Mouse (Mus musculus) heart, embryonic 14.5 days (tissue): ENCODE results near the gene Fpgs. TPM values are rescaled to one million over a fixed set of nuclear protein-coding genes. Genes with fewer than 3 reads are reported as not detected.
A peak's percentile ranks its signal among the peaks of the same experiment; 100 is the strongest.

Experiments used
- ATAC-seq: fragments of 200-750 bp; cut with Nextera tagmentation; 2 replicates; pipeline ENCODE4 v1.8.0; 2017; ENCODE audit warnings: low read depth, moderate TSS enrichment; ENCODE audit not compliant: insufficient number of reproducible peaks, insufficient read depth, low FRiP score
- H3K27ac ChIP-seq, 2 experiments: fragments of 200-500 bp in 1 of 2; fragments of 300-500 bp in 1 of 2; sonication (generic) in 1 of 2; replicated peaks in 1 of 2; 2 replicates each; pipeline ENCODE4 v1.5.1; 2012 to 2014; ENCODE audit warnings: low read depth in 2 of 2, low read length in 2 of 2, control low read depth in 1 of 2, mild to moderate bottlenecking in 1 of 2, mixed read lengths in 1 of 2; ENCODE audit not compliant: control insufficient read depth in 1 of 2, insufficient read depth in 1 of 2
- H3K27me3 ChIP-seq: fragments of 300-500 bp; sonication (generic); 2 replicates; pipeline ENCODE4 v1.6.1; 2014; ENCODE audit warnings: mild to moderate bottlenecking, low read length, control low read depth; ENCODE audit not compliant: control insufficient read depth, insufficient read depth
- H3K36me3 ChIP-seq: fragments of 300-500 bp; sonication (generic); 2 replicates; pipeline ENCODE4 v1.6.1; 2014; ENCODE audit warnings: mild to moderate bottlenecking, control low read depth, low read length, mixed read lengths; ENCODE audit not compliant: control insufficient read depth, insufficient read depth
- H3K4me1 ChIP-seq, 2 experiments: fragments of 200-500 bp in 1 of 2; fragments of 300-500 bp in 1 of 2; sonication (generic) in 1 of 2; 2 replicates each; pipeline ENCODE4 v1.6.1; 2012 to 2014; ENCODE audit warnings: low read length in 2 of 2, control low read depth in 1 of 2, mixed read lengths in 1 of 2; ENCODE audit not compliant: control insufficient read depth in 2 of 2, insufficient read depth in 2 of 2
- H3K4me2 ChIP-seq: fragments of 300-500 bp; sonication (generic); 2 replicates; pipeline ENCODE4 v1.6.1; 2014; ENCODE audit warnings: mild to moderate bottlenecking, low read length
- H3K4me3 ChIP-seq, 2 experiments: fragments of 200-500 bp in 1 of 2; fragments of 300-500 bp in 1 of 2; sonication (generic) in 1 of 2; 2 replicates each; pipeline ENCODE4 v1.5.1; 2012 to 2014; ENCODE audit warnings: low read length in 2 of 2, mild to moderate bottlenecking in 2 of 2, control low read depth in 1 of 2, low read depth in 1 of 2, moderate library complexity in 1 of 2; ENCODE audit not compliant: control insufficient read depth in 1 of 2, insufficient read depth in 1 of 2
- H3K9ac ChIP-seq: fragments of 300-500 bp; sonication (generic); 2 replicates; pipeline ENCODE4 v1.6.1; 2014; ENCODE audit warnings: mild to moderate bottlenecking, low read length
- H3K9me3 ChIP-seq: fragments of 300-500 bp; sonication (generic); 2 replicates; pipeline ENCODE4 v1.6.1; 2016; ENCODE audit warnings: low read length, control low read depth; ENCODE audit not compliant: control insufficient read depth
- WGBS: fragments of 180-500 bp; shearing (Covaris S2); extraction: QIAGEN DNeasy Blood & Tissue Kit; methylation state at CpG from one replicate; pipeline ENCODE4 v1.1.7; 2014; 5-methylcytosine and 5-hydroxymethylcytosine counted together
- polyA plus RNA-seq: library from polyadenylated mRNA; unstranded; fragments of >200 nt; fragmentation: Nextera tagmentation; extraction: Ambion mirVana; gene quantifications from 2 replicates; pipeline ENCODE4 v1.2.1, GENCODE M21; 2014

Gene Fpgs
- polyA plus RNA-seq, 1 experiment from 2014 or later, result 12.2 TPM

DNA sequence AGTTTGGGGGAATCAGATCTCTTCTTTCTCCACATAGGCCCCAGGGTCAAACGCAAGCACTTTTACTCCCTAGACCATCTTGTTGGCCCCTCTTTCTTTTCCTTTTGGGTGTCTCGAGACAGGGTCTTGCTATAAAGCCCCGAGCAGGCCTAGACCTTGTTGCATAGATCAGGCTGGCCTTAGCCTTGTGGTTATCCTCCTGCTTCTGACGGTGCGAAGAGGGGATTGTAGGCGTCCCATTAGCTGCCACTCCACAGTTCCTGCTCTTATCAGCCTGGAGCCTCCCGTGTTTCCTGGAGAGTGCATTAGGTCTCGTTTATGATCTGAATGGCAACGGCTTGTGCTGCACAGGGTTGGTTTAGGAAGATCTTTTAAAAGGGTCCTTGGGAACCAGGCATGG is 59.9 kb downstream of the Fpgs start:
- Histone ChIP-seq H3K4me1 (peaks cover 37 to 44% of the 10 kb centered on the region in 2 experiments), H3K27ac (peak overlapping the region in 1 of 2 experiments; percentile 90; a peak in 2 of 4 replicates)
- 42% methylated on average over 9 of the region's 9 CpGs for WGBS

DNA sequence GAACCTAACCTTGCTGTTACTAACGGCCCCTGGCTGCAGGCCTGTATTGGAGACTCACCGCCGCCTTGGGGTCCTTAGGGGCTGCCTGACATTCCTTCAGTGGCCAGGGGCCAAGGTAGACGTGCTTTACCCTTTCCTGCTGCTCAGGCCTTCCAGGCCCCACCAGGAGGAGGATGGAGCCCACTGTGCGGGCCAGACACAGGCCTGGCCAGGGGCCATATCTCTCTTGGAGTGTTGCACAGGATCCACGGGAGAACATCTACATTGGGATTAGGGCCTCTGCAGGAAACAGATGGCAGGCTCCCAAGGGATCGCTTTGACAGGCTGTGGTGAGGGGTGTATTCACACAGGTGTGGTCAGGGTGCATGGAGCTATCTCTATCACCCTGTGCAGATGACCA is 61.1 kb downstream of the Fpgs start:
- Histone ChIP-seq H3K4me2 (no peak overlapping the region), H3K9ac (no peak overlapping the region; the same call in 1 of the 2 replicates), H3K27ac (peak overlapping the region; percentile 53 to 67), H3K4me3 (no peak overlapping the region), H3K36me3 (no peaks in the 10 kb centered on the region), H3K4me1 (peaks cover 41 to 49% of the 10 kb centered on the region in 2 experiments), H3K27me3 (no peaks in the 10 kb centered on the region), H3K9me3 (no peaks in the 10 kb centered on the region)
- peak; percentile 54 for ATAC-seq
- WGBS, result 22% methylated on average over 7 of the region's 7 CpGs

More for the DNA sequence above, 59.9 kb downstream of the Fpgs start:
- Histone ChIP-seq H3K27me3 (no peaks in the 10 kb centered on the region), H3K9ac (no peak overlapping the region), H3K4me2 (no peak overlapping the region), H3K36me3 (peaks cover 4% of the 10 kb centered on the region; the same call in 1 of the 2 replicates), H3K9me3 (no peaks in the 10 kb centered on the region), H3K4me3 (no peak overlapping the region)
- ATAC-seq, result no peak

DNA sequence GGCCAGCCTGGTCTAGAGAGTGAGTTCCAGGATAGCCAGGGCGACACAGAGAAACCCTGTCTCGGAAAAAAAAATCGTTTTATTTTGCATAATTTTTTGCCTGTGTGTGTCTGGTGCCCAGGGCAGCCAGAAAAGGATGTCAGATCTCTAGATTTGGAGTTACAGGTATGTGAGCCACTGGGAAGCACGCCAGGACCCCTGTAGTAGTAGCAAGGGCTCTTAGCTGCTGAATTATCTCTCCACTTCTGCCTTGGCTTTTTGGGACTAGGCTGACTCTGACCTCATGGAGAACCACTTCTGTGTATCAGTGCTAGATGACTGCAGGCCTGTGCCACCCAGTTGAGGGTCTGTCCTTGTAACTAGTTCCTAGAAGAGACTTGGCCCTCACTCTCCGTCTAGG is 62.1 kb downstream of the Fpgs start:
- no peak for ATAC-seq
- WGBS, result 72% methylated on average over 5 of the region's 5 CpGs
- Histone ChIP-seq H3K36me3 (peaks cover under 1% of the 10 kb centered on the region; the same call in 1 of the 2 replicates), H3K27me3 (no peaks in the 10 kb centered on the region), H3K9ac (no peak overlapping the region), H3K4me2 (no peak overlapping the region), H3K4me3 (no peak overlapping the region), H3K4me1 (peaks cover 43 to 54% of the 10 kb centered on the region in 2 experiments), H3K9me3 (no peaks in the 10 kb centered on the region), H3K27ac (peak overlapping the region; percentile 53 to 67; a peak in 3 of 4 replicates)

DNA sequence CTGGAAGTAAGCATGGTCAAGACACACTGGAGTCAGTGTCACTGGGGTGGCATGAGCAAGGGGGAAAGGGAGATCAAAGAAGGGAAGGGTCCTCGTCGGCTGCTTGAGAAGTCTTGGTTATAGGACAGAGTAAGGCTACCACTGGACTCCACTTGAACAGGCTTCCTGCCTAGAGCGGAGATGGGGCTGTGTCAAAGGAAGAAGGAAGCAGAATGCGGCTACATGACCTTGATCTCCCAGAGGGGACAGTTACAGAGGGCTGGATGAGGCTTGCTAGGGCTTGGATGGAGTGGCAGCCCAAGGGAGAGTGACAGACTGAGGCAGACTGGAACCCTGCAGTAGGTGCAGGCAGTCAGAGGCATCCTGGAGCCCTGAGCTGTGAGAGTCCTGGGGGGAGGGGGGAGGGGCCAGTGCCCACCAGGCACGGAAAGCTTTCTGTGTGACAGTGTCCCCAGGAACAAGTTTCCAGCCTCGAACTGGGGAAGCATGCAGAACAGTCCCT is 63.3 kb downstream of the Fpgs start:
- Histone ChIP-seq H3K9ac (no peak overlapping the region), H3K4me1 (peaks cover 43 to 50% of the 10 kb centered on the region in 2 experiments)
- WGBS, result 44% methylated on average over 6 of the region's 6 CpGs

DNA sequence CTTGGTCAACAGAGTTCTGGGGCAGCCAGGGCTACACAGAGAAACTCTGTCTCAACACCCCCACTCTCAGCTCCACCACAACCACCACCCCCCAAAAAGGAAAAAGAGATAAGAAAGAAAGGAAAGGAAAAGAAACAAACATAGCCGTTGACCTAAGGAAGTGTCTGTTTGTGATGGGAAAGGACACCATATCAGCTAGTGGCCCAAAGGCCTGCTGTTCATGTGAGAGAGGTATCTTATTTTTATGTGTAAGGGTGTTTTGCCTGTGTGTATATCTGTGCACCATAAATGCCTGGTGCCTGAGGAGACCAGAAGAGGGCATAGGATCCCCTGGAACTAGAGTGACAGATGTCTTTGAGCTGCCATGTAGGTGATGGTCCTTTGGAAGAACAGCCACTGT is 64.3 kb downstream of the Fpgs start:
- H3K4me2 ChIP-seq, result no peak overlapping the region
- no peaks in the 10 kb centered on the region for H3K27me3 ChIP-seq
- ATAC-seq, result no peak
- no peaks in the 10 kb centered on the region for H3K9me3 ChIP-seq
- H3K36me3 ChIP-seq, result peaks cover 17% of the 10 kb centered on the region
- 58% methylated on average over 1 of the region's 1 CpGs for WGBS
- peak overlapping the region in 1 of 2 experiments; percentile 57; a peak in 2 of 4 replicates for H3K27ac ChIP-seq
- H3K4me3 ChIP-seq, result no peak overlapping the region
- peaks cover 34 to 42% of the 10 kb centered on the region in 2 experiments for H3K4me1 ChIP-seq
- no peak overlapping the region for H3K9ac ChIP-seq

More for the DNA sequence above, 63.3 kb downstream of the Fpgs start:
- H3K4me3 ChIP-seq, result no peak overlapping the region
- ATAC-seq, result no peak
- peak overlapping the region in 1 of 2 experiments; percentile 16; a peak in 1 of 4 replicates for H3K27ac ChIP-seq
- H3K36me3 ChIP-seq, result peaks cover 8% of the 10 kb centered on the region
- no peaks in the 10 kb centered on the region for H3K27me3 ChIP-seq
- no peaks in the 10 kb centered on the region for H3K9me3 ChIP-seq
- no peak overlapping the region for H3K4me2 ChIP-seq

DNA sequence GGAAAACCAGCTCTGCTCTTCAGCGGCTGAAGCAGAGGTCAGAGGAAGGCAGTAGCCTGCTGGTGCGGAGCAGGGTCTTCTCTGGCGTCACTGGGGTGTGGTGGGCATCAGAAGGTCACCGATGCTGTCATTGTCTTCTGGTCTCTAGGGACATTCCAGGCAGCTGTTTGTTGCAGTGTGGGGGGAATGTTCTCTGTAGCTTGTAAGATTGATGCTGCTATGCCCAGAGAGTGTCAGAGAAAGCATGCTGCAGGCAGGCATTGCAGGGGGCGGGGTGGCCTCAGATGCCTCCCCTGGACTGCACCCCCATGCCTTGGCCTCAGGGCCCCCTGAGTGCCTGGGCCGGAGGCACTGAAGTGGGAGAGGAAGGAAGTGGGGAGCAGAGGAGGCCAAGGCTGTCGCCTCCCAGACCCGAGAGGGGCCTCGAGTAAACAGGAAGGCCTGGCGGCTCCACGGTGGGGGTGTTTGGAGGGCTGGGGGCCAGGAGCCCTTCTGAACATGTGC is 66.1 kb downstream of the Fpgs start:
- peak; percentile 64 for ATAC-seq
- H3K9ac ChIP-seq, result peak overlapping the region; percentile 59; the same call in 1 of the 2 replicates
- H3K27ac ChIP-seq, result peak overlapping the region; percentile 50 to 69
- WGBS, result 10% methylated on average over 11 of the region's 11 CpGs
- H3K27me3 ChIP-seq, result no peaks in the 10 kb centered on the region
- H3K9me3 ChIP-seq, result no peaks in the 10 kb centered on the region
- H3K4me2 ChIP-seq, result 0 out of 2 replicates have a peak overlapping the region, but pooled peaks have one; percentile 9
- peaks cover 30 to 41% of the 10 kb centered on the region in 2 experiments for H3K4me1 ChIP-seq
- peaks cover 35% of the 10 kb centered on the region for H3K36me3 ChIP-seq
- H3K4me3 ChIP-seq, result no peak overlapping the region

DNA sequence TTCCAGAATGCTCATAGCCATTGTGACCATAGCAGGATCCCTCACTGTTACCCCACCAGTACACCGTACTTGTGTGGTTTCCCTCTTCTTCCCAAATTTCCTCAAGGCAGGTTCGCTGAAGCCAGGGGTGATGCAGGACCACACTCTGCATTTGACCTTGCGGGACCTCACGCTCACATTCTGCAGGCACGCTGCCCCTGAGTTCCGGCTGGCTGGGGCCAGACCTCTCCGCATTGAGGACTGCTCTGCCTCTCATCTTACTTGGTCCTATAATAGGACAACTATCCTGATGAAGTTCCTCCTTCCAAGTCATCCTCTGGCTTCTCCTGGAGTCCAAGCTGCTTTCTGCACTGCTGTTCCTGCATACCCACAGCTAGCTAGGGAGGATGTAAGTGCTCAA is 67.3 kb downstream of the Fpgs start:
- no peaks in the 10 kb centered on the region for H3K27me3 ChIP-seq
- H3K4me3 ChIP-seq, result no peak overlapping the region
- H3K9me3 ChIP-seq, result no peaks in the 10 kb centered on the region
- ATAC-seq, result no peak
- peaks cover 46% of the 10 kb centered on the region for H3K36me3 ChIP-seq
- WGBS, result 70% methylated on average over 7 of the region's 7 CpGs
- peaks cover 22 to 39% of the 10 kb centered on the region in 2 experiments for H3K4me1 ChIP-seq
- H3K4me2 ChIP-seq, result no peak overlapping the region
- H3K9ac ChIP-seq, result no peak overlapping the region
- H3K27ac ChIP-seq, result peak overlapping the region in 1 of 2 experiments; percentile 69; a peak in 2 of 4 replicates
